Mouse (Mus musculus): ENCODE results near the gene Gm49318. TPM values are rescaled to one million over a fixed set of nuclear protein-coding genes. Genes with fewer than 3 reads are reported as not detected.
"Not testable (repeated sequence)": the region's sequence is repeated elsewhere in the genome, so short reads cannot be mapped to it uniquely, and the experiment has no call there.

Gene Gm49318
- polyA plus RNA-seq, 1 experiment from 2014 or later: not detected

DNA sequence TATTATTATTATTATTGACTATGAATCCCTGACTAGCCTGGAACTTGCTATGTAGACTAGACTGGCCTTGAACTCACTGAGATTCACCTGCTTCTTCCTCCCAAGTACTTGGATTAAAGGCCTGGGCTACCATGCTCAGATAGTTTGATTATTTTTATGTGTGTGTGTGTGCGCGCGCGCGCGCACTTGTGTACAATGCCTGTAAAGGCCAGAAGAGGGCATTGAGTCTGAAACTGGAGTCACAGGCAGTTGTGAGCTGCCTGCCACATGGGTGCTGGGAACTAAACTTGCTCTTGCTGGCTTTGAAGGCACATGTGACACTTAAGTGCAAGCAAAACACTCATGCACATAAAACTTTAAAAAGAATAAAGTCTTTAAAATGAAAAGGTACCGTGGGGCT lies 18.2 kb upstream of the Gm49318 start:
- Histone ChIP-seq H3K4me1 (peaks cover 21% of the 10 kb centered on the region), H3K27me3 (ENCODE audit: insufficient read depth, poor library complexity, severe bottlenecking) (no peaks in the 10 kb centered on the region), H3K36me3 (no peaks in the 10 kb centered on the region), H3K9me3 (0 out of 2 replicates have a peak, but pooled peaks cover 2% of the 10 kb centered on the region), H3K4me3 (no peak overlapping the region), H3K27ac (no peak overlapping the region)
- whole genome bisulfite sequencing: 98% methylated on average over 7 of the region's 7 CpGs
- DNase-seq (ENCODE audit: low spot score): no peak

DNA sequence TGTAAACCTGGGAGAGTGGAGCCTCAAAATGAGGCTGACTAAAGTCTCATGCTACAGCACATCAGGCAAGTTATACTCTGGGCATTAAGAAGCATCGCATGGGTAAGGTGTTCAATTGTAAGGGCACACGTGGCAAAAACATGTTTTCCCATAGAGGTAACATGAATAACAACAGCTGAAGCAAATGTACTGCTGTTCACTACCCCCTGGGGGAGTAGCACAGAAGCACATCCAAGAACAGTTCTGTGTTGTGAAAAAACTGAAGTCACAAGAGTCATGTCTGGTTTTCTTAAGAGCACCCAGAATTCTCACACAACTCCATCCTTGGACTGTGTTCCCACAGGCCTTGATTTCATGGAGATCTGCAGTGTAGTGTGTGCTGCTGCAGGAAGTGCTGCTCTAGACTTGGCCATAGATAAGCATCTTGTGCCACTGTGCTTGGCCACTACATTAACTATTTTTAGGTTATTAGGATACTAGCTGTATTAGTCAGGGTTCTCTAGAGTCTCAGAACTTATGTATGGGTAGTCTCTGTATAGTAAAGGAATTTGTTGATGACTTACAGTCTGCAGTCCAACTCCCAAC lies 16.1 kb upstream of the Gm49318 start:
- no peak for DNase-seq (ENCODE audit: low spot score)
- 0 out of 2 replicates have a peak, but pooled peaks cover 2% of the 10 kb centered on the region for H3K9me3 ChIP-seq
- no peaks in the 10 kb centered on the region for H3K27me3 ChIP-seq (ENCODE audit: insufficient read depth, poor library complexity, severe bottlenecking)
- no peak overlapping the region for H3K4me3 ChIP-seq
- H3K27ac ChIP-seq: no peak overlapping the region
- peaks cover 7% of the 10 kb centered on the region; the same call in 1 of the 2 replicates for H3K36me3 ChIP-seq
- WGBS: 85% methylated on average over 2 of the region's 2 CpGs
- H3K4me1 ChIP-seq: peaks cover 21% of the 10 kb centered on the region

DNA sequence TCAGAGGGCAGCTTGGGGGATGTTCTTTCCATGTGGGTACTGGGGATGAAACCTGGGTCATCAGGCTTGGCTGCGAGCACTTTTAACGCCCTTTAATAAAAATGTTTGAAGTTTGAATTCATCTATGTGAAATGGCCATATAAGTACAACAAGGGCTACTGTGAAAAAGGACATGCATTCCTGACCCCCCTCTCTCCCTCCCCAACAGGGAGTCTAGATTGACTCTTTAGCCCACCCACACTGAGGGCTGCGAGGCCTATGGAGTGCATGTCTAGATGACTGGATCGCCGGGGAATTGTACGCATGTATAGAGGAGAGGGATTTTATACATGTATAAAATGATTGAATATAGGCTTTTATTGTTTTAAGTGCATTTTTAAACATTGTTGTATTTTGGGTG lies 15.0 kb upstream of the Gm49318 start:
- peak overlapping the region; percentile 86 for H3K27ac ChIP-seq
- peaks cover 7% of the 10 kb centered on the region; the same call in 1 of the 2 replicates for H3K36me3 ChIP-seq
- DNase-seq (ENCODE audit: low spot score): no peak
- H3K27me3 ChIP-seq (ENCODE audit: insufficient read depth, poor library complexity, severe bottlenecking): no peaks in the 10 kb centered on the region
- 0 out of 2 replicates have a peak, but pooled peaks cover 2% of the 10 kb centered on the region for H3K9me3 ChIP-seq
- peaks cover 21% of the 10 kb centered on the region for H3K4me1 ChIP-seq
- peak overlapping the region; percentile 77 for H3K4me3 ChIP-seq
- WGBS: 75% methylated on average over 6 of the region's 6 CpGs

DNA sequence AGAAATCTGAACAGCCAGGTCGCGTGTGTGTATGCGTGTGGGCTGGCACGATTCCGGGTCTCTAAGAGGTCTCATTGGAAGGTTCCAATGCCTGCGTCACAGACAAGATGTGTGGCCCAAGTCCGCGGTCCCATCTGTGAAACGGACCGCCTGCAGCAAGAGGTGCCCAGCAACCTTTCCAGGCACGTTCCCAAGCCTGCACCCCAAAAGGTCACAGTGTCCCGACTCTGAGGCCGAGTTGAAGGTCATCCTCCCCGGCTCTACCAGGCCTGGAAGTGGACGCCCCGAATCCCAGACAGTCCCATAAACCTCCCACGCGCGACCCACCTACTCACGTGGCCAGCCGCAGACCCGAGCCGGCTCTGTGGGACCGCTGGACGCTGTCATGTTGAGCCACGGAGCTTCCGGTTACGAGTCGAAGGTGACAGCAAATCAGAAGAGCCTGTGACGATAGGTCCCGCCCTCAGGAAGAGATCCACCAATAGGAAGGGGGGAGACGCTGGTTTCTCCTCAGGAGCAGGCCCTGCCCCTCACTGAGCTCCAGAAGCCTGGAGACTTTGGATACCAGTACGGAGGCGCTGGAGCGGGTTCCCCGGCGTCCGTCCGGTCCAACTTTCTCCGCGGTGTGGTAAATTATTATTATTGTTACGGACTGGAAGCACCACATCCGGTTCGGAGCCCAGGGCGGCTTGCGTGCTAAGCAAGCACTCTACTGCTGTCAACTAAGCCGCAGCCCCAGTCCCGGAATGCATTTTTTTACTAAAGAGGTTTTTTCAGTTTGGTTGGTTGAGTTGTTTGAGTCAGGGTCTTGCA lies 14.2 kb upstream of the Gm49318 start, which contains the start of gene Ecsit:
Ecsit (minus strand) TSS at position 417 of the 813 bp plus-strand sequence.
- Histone ChIP-seq H3K4me1 (peaks cover 21% of the 10 kb centered on the region), H3K4me3 (peak within 1 kb of the TSS; percentile 77), H3K36me3 (peaks cover 14% of the 10 kb centered on the region; the same call in 1 of the 2 replicates), H3K27me3 (ENCODE audit: insufficient read depth, poor library complexity, severe bottlenecking) (no peaks in the 10 kb centered on the region), H3K27ac (peak within 1 kb of the TSS; percentile 86), H3K9me3 (no peaks in the 10 kb centered on the region)
- WGBS: under 1% methylated on average over 48 of the region's 48 CpGs
- DNase-seq (ENCODE audit: low spot score): peak; percentile 98

DNA sequence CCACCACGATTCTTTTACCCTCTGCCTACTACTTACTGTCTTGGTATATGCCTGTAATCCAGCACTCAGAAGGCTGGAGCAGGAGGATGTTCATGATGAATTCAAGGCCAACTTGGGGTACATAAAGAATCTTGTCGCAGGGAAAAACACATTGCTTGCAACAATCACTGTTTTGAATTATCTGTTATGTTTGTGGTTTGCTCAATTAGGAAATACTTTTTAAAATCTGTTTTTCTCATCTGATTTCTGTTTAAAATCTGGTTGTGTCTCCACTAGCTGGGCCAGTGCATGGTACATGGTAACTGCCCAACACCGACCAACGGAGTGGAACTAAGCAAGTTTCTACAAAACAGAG lies 13.6 kb upstream of the Gm49318 start:
- Histone ChIP-seq H3K36me3 (peaks cover 17% of the 10 kb centered on the region; the same call in 1 of the 2 replicates), H3K4me3 (peak overlapping the region; percentile 77), H3K27ac (peak overlapping the region; percentile 86), H3K4me1 (peaks cover 21% of the 10 kb centered on the region), H3K9me3 (no peaks in the 10 kb centered on the region), H3K27me3 (ENCODE audit: insufficient read depth, poor library complexity, severe bottlenecking) (no peaks in the 10 kb centered on the region)
- no peak for DNase-seq (ENCODE audit: low spot score)
- 33% methylated on average over 4 of the region's 4 CpGs for WGBS

DNA sequence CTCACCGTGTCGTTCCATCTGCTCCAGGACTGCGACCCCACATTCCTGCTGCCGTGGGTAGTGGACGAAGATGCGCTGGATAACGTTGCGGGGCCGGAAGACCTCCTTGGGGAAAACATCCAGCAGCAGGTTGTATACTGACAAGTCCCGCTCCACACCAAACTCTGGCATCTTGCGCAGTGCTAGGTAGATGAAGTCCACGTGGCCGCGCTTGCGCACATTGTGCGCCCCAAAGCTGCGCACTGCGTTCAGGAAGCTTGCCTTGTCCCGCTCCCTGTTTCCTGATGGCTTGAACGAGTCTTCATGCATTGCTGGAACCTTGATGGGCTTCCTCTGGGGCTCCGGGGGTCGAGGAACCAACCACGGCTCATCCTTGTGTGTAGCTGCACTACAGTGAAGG lies 5.2 kb upstream of the Gm49318 start:
- H3K4me1 ChIP-seq: 0 out of 2 replicates have a peak, but pooled peaks cover 5% of the 10 kb centered on the region
- H3K4me3 ChIP-seq: no peak overlapping the region
- no peaks in the 10 kb centered on the region for H3K9me3 ChIP-seq
- peaks cover 64% of the 10 kb centered on the region for H3K36me3 ChIP-seq
- H3K27me3 ChIP-seq (ENCODE audit: insufficient read depth, poor library complexity, severe bottlenecking): no peaks in the 10 kb centered on the region
- DNase-seq (ENCODE audit: low spot score): no peak
- H3K27ac ChIP-seq: no peak overlapping the region
- 94% methylated on average over 23 of the region's 23 CpGs for WGBS

DNA sequence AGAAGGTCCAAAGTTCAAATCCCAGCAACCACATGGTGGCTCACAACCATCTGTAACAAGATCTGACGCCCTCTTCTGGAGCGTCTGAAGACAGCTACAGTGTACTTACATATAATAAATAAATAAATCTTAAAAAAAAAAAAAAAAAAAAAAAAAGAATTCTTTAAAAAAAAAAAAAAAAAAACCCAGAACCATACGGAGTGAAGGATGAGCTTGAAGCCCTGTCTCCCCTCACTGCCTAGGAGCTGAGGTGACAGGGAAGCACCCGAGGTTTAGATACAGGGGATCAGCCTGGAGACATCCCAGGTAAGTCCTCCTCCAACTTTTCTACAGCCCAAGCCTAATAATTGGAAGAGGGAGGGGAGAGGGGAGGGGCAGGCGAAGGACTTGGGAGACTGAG lies 4.7 kb upstream of the Gm49318 start:
- H3K27me3 ChIP-seq (ENCODE audit: insufficient read depth, poor library complexity, severe bottlenecking); DNase-seq (ENCODE audit: low spot score); H3K9me3 ChIP-seq; H3K4me3 ChIP-seq; H3K4me1 ChIP-seq; H3K27ac ChIP-seq: not testable (repeated sequence)
- 82% methylated on average over 5 of the region's 5 CpGs for WGBS
- H3K36me3 ChIP-seq: peaks cover 63% of the 10 kb centered on the region

DNA sequence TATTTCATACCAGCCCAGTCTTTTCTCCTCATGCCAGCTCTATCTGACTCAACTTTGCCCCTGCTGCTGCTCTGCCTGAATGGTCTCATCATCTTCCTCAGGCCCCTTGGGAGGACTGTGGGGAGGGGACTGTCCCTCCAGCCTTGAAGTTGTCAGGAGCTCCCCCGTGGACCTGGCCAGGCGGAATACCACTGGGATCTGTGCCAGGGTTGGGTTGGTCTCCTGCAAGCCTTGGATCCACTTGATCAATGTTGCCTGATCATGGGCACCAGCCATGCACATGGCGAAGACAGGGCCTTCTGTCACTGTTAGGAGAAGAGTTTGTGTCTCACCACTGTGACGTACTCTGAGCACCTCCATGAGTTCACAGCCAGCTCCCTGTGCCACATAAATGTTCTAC lies 1.2 kb upstream of the Gm49318 start:
- WGBS: 92% methylated on average over 4 of the region's 4 CpGs
- no peak overlapping the region for H3K4me3 ChIP-seq
- H3K27me3 ChIP-seq (ENCODE audit: insufficient read depth, poor library complexity, severe bottlenecking): no peaks in the 10 kb centered on the region
- H3K9me3 ChIP-seq: no peaks in the 10 kb centered on the region
- peaks cover 15% of the 10 kb centered on the region for H3K4me1 ChIP-seq
- no peak for DNase-seq (ENCODE audit: low spot score)
- H3K27ac ChIP-seq: no peak overlapping the region
- peaks cover 51% of the 10 kb centered on the region for H3K36me3 ChIP-seq

DNA sequence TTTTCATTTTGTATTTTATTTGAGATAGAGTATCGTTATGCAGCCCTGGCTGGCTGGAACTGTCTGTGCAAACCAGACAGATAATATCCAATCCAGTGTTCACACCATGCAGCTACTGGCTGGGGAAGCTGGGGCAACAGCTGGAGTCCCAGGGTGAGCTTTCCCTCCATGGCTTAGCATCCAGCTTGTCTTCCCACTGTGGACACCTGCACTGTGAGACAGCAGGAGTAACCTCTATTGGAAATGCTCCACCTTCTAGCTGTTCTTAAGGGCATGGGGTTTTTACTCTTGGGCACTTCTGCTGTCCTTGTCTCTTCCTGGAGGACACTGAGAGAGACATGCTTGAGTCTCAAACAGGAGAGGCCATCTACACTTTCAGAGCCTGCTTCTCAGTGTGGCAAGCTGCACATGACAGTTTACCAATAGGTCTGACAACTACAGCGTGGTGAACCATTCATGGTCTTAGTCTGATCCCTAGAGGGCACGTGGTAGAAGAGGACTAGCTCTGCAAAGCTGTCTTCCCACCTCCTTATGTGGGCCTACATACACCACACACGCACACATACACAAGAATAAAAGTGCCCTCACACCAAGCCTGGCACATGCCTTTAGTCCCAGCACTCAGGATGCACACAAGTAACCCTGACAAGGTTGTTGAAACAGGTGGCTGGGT lies 1.0 kb downstream of the Gm49318 start:
- H3K27me3 ChIP-seq (ENCODE audit: insufficient read depth, poor library complexity, severe bottlenecking): no peaks in the 10 kb centered on the region
- no peaks in the 10 kb centered on the region for H3K9me3 ChIP-seq
- H3K36me3 ChIP-seq: peaks cover 55% of the 10 kb centered on the region
- DNase-seq (ENCODE audit: low spot score): no peak
- 65% methylated on average over 4 of the region's 4 CpGs for WGBS
- peaks cover 15% of the 10 kb centered on the region for H3K4me1 ChIP-seq
- peak overlapping the region; percentile 98 for H3K27ac ChIP-seq
- H3K4me3 ChIP-seq: peak overlapping the region; percentile 83

DNA sequence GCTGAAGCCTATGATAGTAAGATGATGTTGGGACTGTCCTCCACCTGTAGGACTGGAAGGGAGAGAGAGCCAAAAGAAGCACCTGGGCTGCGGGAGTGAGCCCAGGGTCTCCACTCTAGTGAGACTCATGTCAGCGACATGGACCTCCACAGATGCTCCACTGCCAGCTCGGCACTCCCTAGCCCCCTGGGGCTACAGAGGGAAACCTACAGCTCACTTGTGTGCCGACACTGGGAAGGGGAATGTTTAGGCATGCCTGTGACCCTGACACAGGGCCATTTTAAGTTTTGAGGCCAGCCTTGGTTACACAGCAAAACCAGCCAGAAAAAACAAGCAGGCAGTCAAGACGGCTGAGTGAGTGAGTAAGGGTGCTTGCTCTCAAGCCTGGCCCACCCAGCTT lies 3.9 kb downstream of the Gm49318 start:
- Histone ChIP-seq H3K9me3 (no peaks in the 10 kb centered on the region), H3K27ac (no peak overlapping the region), H3K36me3 (peaks cover 53% of the 10 kb centered on the region), H3K4me1 (peaks cover 12% of the 10 kb centered on the region), H3K4me3 (no peak overlapping the region), H3K27me3 (ENCODE audit: insufficient read depth, poor library complexity, severe bottlenecking) (no peaks in the 10 kb centered on the region)
- no peak for DNase-seq (ENCODE audit: low spot score)
- WGBS: 81% methylated on average over 5 of the region's 5 CpGs

DNA sequence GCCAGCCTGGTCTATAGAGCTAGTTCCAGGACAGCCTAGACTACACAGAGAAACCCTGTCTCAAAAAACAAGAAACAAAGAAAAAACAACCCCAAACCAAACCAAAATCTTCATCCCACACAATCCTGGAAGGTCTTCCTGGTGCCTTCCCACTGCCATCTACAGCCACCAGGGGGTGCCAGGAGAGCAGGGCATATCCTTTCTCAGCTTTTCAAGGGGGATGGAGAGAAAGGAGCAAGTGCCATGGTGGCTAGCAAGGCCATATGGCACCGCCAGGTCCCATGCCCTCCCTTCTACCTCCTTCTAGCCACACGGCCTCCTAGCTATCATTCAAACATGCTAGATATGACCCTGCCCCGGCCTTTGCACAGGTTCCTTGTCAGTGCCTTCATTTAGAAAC lies 4.6 kb downstream of the Gm49318 start:
- Histone ChIP-seq H3K36me3 (peaks cover 55% of the 10 kb centered on the region), H3K4me3 (no peak overlapping the region), H3K4me1 (peaks cover 10% of the 10 kb centered on the region), H3K27ac (no peak overlapping the region), H3K9me3 (no peaks in the 10 kb centered on the region), H3K27me3 (ENCODE audit: insufficient read depth, poor library complexity, severe bottlenecking) (no peaks in the 10 kb centered on the region)
- 78% methylated on average over 3 of the region's 3 CpGs for WGBS
- DNase-seq (ENCODE audit: low spot score): no peak

DNA sequence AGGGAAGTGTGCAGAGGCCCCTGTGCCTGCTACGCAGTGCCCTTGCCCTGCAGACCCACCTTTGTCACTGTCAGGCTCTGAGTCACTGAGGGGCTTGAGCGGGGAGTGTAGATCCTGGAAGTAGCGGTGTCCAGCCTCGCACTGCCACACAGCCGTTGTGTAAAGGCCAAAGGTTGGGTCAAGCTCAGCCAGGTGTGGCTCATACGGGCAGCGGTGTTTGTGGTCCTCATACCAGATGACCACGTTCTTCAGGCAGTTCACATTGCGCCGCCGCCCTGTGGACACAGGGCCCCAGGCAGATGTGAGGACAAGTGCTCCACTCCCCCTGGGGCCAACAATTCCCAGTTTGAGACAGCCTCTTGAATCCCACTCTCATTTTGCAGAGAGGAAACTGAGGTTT lies 5.4 kb downstream of the Gm49318 start:
- Histone ChIP-seq H3K4me3 (no peak overlapping the region), H3K27ac (no peak overlapping the region), H3K36me3 (peaks cover 62% of the 10 kb centered on the region), H3K27me3 (ENCODE audit: insufficient read depth, poor library complexity, severe bottlenecking) (no peaks in the 10 kb centered on the region), H3K9me3 (no peaks in the 10 kb centered on the region), H3K4me1 (peaks cover 9% of the 10 kb centered on the region)
- no peak for DNase-seq (ENCODE audit: low spot score)
- WGBS: 94% methylated on average over 11 of the region's 11 CpGs

DNA sequence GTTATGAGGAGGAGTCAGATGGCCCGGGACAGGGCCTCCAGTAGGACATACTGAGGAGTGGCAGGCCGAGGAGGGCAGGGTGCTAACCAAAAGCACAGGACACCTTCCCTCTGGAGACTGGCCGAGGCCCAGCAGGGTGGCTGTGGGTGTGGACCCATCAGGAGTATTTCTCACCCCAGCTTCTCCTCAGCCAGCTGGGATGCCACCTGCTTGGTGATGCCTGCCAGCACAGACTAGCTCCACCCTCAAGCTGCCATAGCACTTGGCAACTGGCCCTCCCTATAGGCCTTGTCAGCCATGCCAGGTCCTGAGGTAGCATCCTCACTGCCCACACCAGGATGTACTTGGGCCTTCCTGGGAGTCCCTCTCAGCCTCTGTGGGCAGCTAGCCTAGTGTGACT lies 6.7 kb downstream of the Gm49318 start:
- 92% methylated on average over 3 of the region's 3 CpGs for WGBS

More for the DNA sequence above, 6.7 kb downstream of the Gm49318 start:
- DNase-seq (ENCODE audit: low spot score): no peak
- Histone ChIP-seq H3K36me3 (peaks cover 71% of the 10 kb centered on the region), H3K9me3 (no peaks in the 10 kb centered on the region), H3K4me3 (no peak overlapping the region), H3K27ac (no peak overlapping the region), H3K27me3 (ENCODE audit: insufficient read depth, poor library complexity, severe bottlenecking) (no peaks in the 10 kb centered on the region), H3K4me1 (no peaks in the 10 kb centered on the region)

Measured in heart, embryonic 10.5 days (tissue).